Mouse (Mus musculus) hindbrain, embryonic 15.5 days (tissue): Measurements from ENCODE around the gene Tbc1d8. TPM values are rescaled to one million over a fixed set of nuclear protein-coding genes. Genes with fewer than 3 reads are reported as not detected.

Source experiments
- polyA plus RNA-seq: library from polyadenylated mRNA; unstranded; fragments of >200 nt; fragmentation: Nextera tagmentation; extraction: Ambion mirVana; gene quantifications from 2 replicates; pipeline ENCODE4 v1.2.1, GENCODE M21; 2015

Tbc1d8 gene
- polyA plus RNA-seq, 1 experiment from 2014 or later, result 10.5 TPM

Other genes starting within 250 kb of the Tbc1d8 start
- 306 and 326 TPM in 2 replicates for gene Rpl31, start 110.9 kb downstream of the Tbc1d8 start, polyA plus RNA-seq
- gene Cnot11, start 56.2 kb upstream of the Tbc1d8 start, polyA plus RNA-seq, result 15.9 and 16.2 TPM in 2 replicates
- 23.4 and 23.9 TPM in 2 replicates for gene Rnf149, start 98.7 kb upstream of the Tbc1d8 start, polyA plus RNA-seq
- 8.1 and 9.9 TPM in 2 replicates for gene Creg2, start 172.7 kb upstream of the Tbc1d8 start, polyA plus RNA-seq
- gene Rfx8, start 242.2 kb upstream of the Tbc1d8 start, polyA plus RNA-seq, result 0.13 and 0.35 TPM in 2 replicates